In genomic region chrX:166351790-166352189, GRCm38 (mm10) we compare ENCODE assay signal across 8 mouse cellular contexts.
A peak's percentile ranks its signal among the peaks of the same experiment; 100 is the strongest.
DNase-seq lines count a peak whose midpoint lies in the region; ATAC-seq and TF ChIP-seq lines count a peak whose summit lies in the region.

No protein-coding gene starts in this region.

- no peak for TF ChIP-seq EP300 in liver, postnatal 0 days (IDR thresholded peaks at IDR 0.05; ENCODE audit: low read depth)

- H3K27ac ChIP-seq in liver, postnatal 0 days (ENCODE audit: low read depth), result no peak overlapping the region

- no peak overlapping the region for H3K4me2 ChIP-seq in liver, postnatal 0 days (ENCODE audit: low read depth, low read length)

- peak; percentile 77 for DNase-seq in CD4-positive, CD25-positive, alpha-beta regulatory T cell, adult 2 months (ENCODE audit: low read depth, low spot score)
- peak; percentile 28 to 78 for DNase-seq in adrenal gland, adult (ENCODE audit: inconsistent age in 2 of 2, low spot score in 1 of 2)
- peak; percentile 59 for DNase-seq in embryo, embryonic 10 days (ENCODE audit: low spot score)
- peak; percentile 16 to 47 for DNase-seq in heart, adult 9 months (ENCODE audit: low spot score in 2 of 2)
- DNase-seq in kidney, postnatal 4 days, result peak; percentile 68 to 72
- DNase-seq in liver, postnatal 0 days, result peak; percentile 59
- peak; percentile 18 for DNase-seq in ovary, postnatal 10 days (ENCODE audit: low spot score)
- peak; percentile 58 for DNase-seq in thymus, postnatal 25 days

- H3K27me3 ChIP-seq in liver, postnatal 0 days (ENCODE audit: insufficient read depth, low read length), result no peaks in the 10 kb centered on the region

- TF ChIP-seq CTCF in liver, postnatal 0 days (IDR thresholded peaks at IDR 0.05; ENCODE audit: low read depth), result peak; percentile 73

- H3K9ac ChIP-seq in liver, postnatal 0 days (replicated peaks), result no peak overlapping the region

- H3K9me3 ChIP-seq in liver, postnatal 0 days (ENCODE audit: low read length), result no peaks in the 10 kb centered on the region

- WGBS in liver, postnatal 0 days (ENCODE audit: insufficient replicate concordance), result 19% methylated on average over 6 of the region's 6 CpGs

- no peak overlapping the region for H3K4me3 ChIP-seq in liver, postnatal 0 days (ENCODE audit: low read depth, low read length)

- no peaks in the 10 kb centered on the region for H3K4me1 ChIP-seq in liver, postnatal 0 days (ENCODE audit: insufficient read depth)

- peak; percentile 56 for ATAC-seq in liver, postnatal 0 days

- no peaks in the 10 kb centered on the region for H3K36me3 ChIP-seq in liver, postnatal 0 days (replicated peaks; ENCODE audit: insufficient read depth, low read length)

Comparison
In these comparisons a context has a peak if more than half of its experiments do, and no peak if none do; other contexts are left out.
1. DNase-seq: peak in every context shown above with its lines; median percentile 77 in CD4-positive, CD25-positive, alpha-beta regulatory T cell, adult 2 months; 70 in kidney, postnatal 4 days; 59 in embryo, embryonic 10 days; 59 in liver, postnatal 0 days; 58 in thymus, postnatal 25 days; 53 in adrenal gland, adult; 32 in heart, adult 9 months; 18 in ovary, postnatal 10 days.